Mouse (Mus musculus): Measurements from ENCODE around the gene Exoc6. TPM values are rescaled to one million over a fixed set of nuclear protein-coding genes. Genes with fewer than 3 reads are reported as not detected.

Exoc6 gene
- polyA plus RNA-seq, 1 experiment from 2014 or later, result 7.5 TPM

GRCm38 (mm10) chr19:37673393-37673792 is 123.2 kb downstream of the Exoc6 start:
- H3K36me3 ChIP-seq (ENCODE audit: control insufficient read depth, insufficient read depth, low read length), result no peaks in the 10 kb centered on the region
- no peaks in the 10 kb centered on the region for H3K4me1 ChIP-seq (ENCODE audit: control insufficient read depth, insufficient read depth, low read length)
- WGBS, result 78% methylated on average over 12 of the region's 12 CpGs
- no peaks in the 10 kb centered on the region for H3K9me3 ChIP-seq (ENCODE audit: control insufficient read depth, low read length)
- no peak overlapping the region for H3K4me2 ChIP-seq (ENCODE audit: low read depth, severe bottlenecking)
- H3K27me3 ChIP-seq (ENCODE audit: control insufficient read depth, insufficient read depth, low read length), result no peaks in the 10 kb centered on the region
- no peak overlapping the region for H3K9ac ChIP-seq (ENCODE audit: low read length)
- DNase-seq (ENCODE audit: low spot score), result no peak
- ATAC-seq (ENCODE audit: insufficient number of reproducible peaks, low FRiP score, low TSS enrichment, low read depth), result no peak
- no peak overlapping the region for H3K4me3 ChIP-seq (ENCODE audit: low read depth, low read length)
- no peak overlapping the region for H3K27ac ChIP-seq (replicated peaks; ENCODE audit: low read depth, low read length)

DNA sequence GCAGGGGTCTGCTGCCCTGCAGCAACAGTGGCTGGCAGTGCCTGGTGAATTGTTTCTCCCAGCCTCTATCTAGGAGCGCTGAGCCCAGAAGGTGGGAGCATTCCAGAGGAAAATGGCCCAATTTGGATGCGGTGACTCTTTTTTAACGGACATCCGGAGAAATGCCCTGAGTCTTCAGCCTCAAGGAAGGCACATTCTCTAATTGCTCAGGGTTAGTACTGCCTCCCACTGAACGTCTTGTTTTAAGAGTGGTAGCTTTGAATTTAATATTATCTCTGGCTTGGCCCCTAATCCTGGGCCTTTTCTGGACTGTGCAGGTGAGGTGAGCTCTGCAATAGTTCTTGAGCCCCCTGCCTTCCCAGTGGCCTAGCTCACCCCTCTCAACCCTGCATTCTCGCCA is 135.1 kb downstream of the Exoc6 start, which contains the start of gene Cyp26c1:
Cyp26c1 (plus strand) TSS at position 301 of the 400 bp plus-strand sequence.
- Histone ChIP-seq H3K36me3 (ENCODE audit: control insufficient read depth, insufficient read depth, low read length) (no peaks in the 10 kb centered on the region), H3K9ac (ENCODE audit: low read length) (no peak within 1 kb of the TSS), H3K27ac (replicated peaks; ENCODE audit: low read depth, low read length) (no peak within 1 kb of the TSS), H3K4me1 (ENCODE audit: control insufficient read depth, insufficient read depth, low read length) (peaks cover 3% of the 10 kb centered on the region), H3K4me2 (ENCODE audit: low read depth, severe bottlenecking) (no peak within 1 kb of the TSS), H3K27me3 (ENCODE audit: control insufficient read depth, insufficient read depth, low read length) (peaks cover 76% of the 10 kb centered on the region), H3K9me3 (ENCODE audit: control insufficient read depth, low read length) (no peaks in the 10 kb centered on the region), H3K4me3 (ENCODE audit: low read depth, low read length) (no peak within 1 kb of the TSS)
- DNase-seq (ENCODE audit: low spot score) (no peak), ATAC-seq (ENCODE audit: insufficient number of reproducible peaks, low FRiP score, low TSS enrichment, low read depth) (no peak)
- WGBS, result 0% methylated on average over 6 of the region's 6 CpGs

DNA sequence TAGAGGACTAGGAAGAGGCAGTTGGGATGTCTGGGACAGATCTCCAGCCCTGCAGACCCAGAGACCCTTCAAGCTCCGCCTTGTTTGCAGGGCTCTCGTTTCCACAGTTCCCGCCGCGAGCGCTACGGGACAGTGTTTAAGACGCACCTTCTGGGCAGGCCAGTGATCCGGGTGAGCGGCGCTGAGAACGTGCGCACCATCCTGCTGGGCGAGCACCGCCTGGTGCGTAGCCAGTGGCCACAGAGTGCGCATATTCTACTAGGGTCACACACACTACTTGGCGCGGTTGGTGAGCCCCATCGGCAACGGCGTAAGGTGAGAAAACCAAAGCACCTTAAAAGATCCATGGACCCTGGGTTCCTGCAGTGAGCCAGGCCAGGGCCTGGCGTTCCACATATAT is 136.1 kb downstream of the Exoc6 start:
- WGBS, result 1% methylated on average over 23 of the region's 23 CpGs
- Histone ChIP-seq H3K9ac (ENCODE audit: low read length) (no peak overlapping the region), H3K4me1 (ENCODE audit: control insufficient read depth, insufficient read depth, low read length) (peaks cover 7% of the 10 kb centered on the region), H3K9me3 (ENCODE audit: control insufficient read depth, low read length) (no peaks in the 10 kb centered on the region), H3K36me3 (ENCODE audit: control insufficient read depth, insufficient read depth, low read length) (no peaks in the 10 kb centered on the region), H3K4me3 (ENCODE audit: low read depth, low read length) (no peak overlapping the region), H3K4me2 (ENCODE audit: low read depth, severe bottlenecking) (no peak overlapping the region), H3K27ac (replicated peaks; ENCODE audit: low read depth, low read length) (no peak overlapping the region), H3K27me3 (ENCODE audit: control insufficient read depth, insufficient read depth, low read length) (peaks cover 86% of the 10 kb centered on the region)
- no peak for DNase-seq (ENCODE audit: low spot score)
- ATAC-seq (ENCODE audit: insufficient number of reproducible peaks, low FRiP score, low TSS enrichment, low read depth), result no peak

DNA sequence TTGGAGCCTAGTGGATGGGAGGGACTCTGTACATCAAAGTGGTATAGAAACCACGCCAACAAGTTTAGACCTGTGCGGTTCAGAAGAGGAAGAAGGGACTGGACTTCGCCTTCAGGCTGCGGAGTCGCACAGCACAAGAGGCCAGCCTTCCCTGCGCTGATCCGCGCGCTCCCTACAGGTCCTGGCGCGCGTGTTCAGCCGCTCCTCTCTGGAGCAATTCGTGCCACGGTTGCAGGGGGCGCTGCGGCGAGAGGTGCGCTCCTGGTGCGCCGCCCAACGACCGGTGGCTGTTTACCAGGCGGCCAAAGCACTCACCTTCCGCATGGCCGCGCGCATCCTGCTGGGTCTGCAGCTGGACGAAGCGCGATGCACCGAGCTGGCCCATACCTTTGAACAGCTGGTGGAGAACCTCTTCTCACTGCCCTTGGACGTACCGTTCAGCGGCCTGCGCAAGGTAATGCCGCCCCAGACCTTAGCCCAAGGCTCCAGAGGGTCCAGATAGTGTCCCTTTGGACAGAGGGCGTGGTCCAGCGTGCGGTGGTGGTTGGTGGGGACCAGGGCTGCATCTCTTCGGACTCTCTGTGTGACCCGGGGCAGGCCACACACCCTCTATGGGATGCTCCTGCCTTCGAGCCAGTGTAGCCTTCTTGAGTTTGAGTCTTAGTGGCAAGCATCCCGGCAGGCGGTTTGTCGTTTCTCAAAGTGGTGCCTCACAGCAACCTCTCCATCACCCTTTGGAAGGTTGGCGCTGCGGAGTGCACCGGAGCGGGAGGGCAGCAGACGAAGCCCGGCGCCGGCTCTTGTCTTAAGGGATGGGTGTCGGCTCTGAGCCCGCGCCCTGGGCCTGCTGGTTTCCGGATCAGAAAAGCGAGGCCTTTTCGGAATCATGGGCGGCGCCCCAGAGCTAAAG is 137.0 kb downstream of the Exoc6 start:
- H3K27ac ChIP-seq (replicated peaks; ENCODE audit: low read depth, low read length), result no peak overlapping the region
- DNase-seq (ENCODE audit: low spot score), result peak; percentile 76
- H3K9me3 ChIP-seq (ENCODE audit: control insufficient read depth, low read length), result no peaks in the 10 kb centered on the region
- peaks cover 95% of the 10 kb centered on the region for H3K27me3 ChIP-seq (ENCODE audit: control insufficient read depth, insufficient read depth, low read length)
- peak overlapping the region; percentile 14 for H3K4me3 ChIP-seq (ENCODE audit: low read depth, low read length)
- peak; percentile 27; the same call in 1 of the 2 replicates for ATAC-seq (ENCODE audit: insufficient number of reproducible peaks, low FRiP score, low TSS enrichment, low read depth)
- 1% methylated on average over 61 of the region's 62 CpGs for WGBS
- peak overlapping the region; percentile 27 for H3K4me2 ChIP-seq (ENCODE audit: low read depth, severe bottlenecking)
- H3K36me3 ChIP-seq (ENCODE audit: control insufficient read depth, insufficient read depth, low read length), result no peaks in the 10 kb centered on the region
- H3K4me1 ChIP-seq (ENCODE audit: control insufficient read depth, insufficient read depth, low read length), result peaks cover 7% of the 10 kb centered on the region
- H3K9ac ChIP-seq (ENCODE audit: low read length), result no peak overlapping the region

GRCm38 (mm10) chr19:37689478-37689877 is 139.3 kb downstream of the Exoc6 start:
- Histone ChIP-seq H3K27ac (replicated peaks; ENCODE audit: low read depth, low read length) (no peak overlapping the region), H3K4me3 (ENCODE audit: low read depth, low read length) (no peak overlapping the region), H3K4me2 (ENCODE audit: low read depth, severe bottlenecking) (no peak overlapping the region), H3K36me3 (ENCODE audit: control insufficient read depth, insufficient read depth, low read length) (no peaks in the 10 kb centered on the region), H3K4me1 (ENCODE audit: control insufficient read depth, insufficient read depth, low read length) (peaks cover 7% of the 10 kb centered on the region), H3K9me3 (ENCODE audit: control insufficient read depth, low read length) (no peaks in the 10 kb centered on the region), H3K27me3 (ENCODE audit: control insufficient read depth, insufficient read depth, low read length) (peaks cover 100% of the 10 kb centered on the region), H3K9ac (ENCODE audit: low read length) (no peak overlapping the region)
- DNase-seq (ENCODE audit: low spot score), result no peak
- ATAC-seq (ENCODE audit: insufficient number of reproducible peaks, low FRiP score, low TSS enrichment, low read depth), result no peak
- WGBS, result 33% methylated on average over 5 of the region's 5 CpGs

DNA sequence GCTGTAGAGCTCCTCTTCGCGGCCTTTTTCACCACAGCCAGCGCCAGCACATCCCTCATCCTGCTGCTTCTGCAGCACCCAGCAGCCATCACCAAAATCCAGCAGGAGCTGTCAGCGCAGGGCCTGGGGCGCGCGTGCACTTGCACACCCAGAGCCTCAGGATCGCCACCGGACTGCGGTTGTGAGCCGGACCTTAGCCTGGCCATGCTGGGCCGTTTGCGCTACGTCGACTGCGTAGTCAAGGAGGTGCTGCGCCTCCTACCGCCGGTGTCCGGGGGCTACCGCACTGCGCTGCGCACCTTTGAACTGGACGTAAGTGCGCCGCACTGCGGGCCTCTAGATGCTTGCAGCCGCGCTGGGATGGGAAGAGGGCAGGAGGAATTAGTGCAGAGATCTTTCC is 140.5 kb downstream of the Exoc6 start:
- ATAC-seq (ENCODE audit: insufficient number of reproducible peaks, low FRiP score, low TSS enrichment, low read depth), result no peak
- no peak overlapping the region for H3K27ac ChIP-seq (replicated peaks; ENCODE audit: low read depth, low read length)
- peak; percentile 66 for DNase-seq (ENCODE audit: low spot score)
- H3K9me3 ChIP-seq (ENCODE audit: control insufficient read depth, low read length), result no peaks in the 10 kb centered on the region
- no peaks in the 10 kb centered on the region for H3K36me3 ChIP-seq (ENCODE audit: control insufficient read depth, insufficient read depth, low read length)
- peaks cover 8% of the 10 kb centered on the region for H3K4me1 ChIP-seq (ENCODE audit: control insufficient read depth, insufficient read depth, low read length)
- no peak overlapping the region for H3K4me3 ChIP-seq (ENCODE audit: low read depth, low read length)
- H3K9ac ChIP-seq (ENCODE audit: low read length), result no peak overlapping the region
- H3K4me2 ChIP-seq (ENCODE audit: low read depth, severe bottlenecking), result peak overlapping the region; percentile 24
- WGBS, result under 1% methylated on average over 29 of the region's 29 CpGs
- peaks cover 100% of the 10 kb centered on the region for H3K27me3 ChIP-seq (ENCODE audit: control insufficient read depth, insufficient read depth, low read length)

- peaks cover 13% of the 10 kb centered on the region for H3K4me1 ChIP-seq (ENCODE audit: control insufficient read depth, insufficient read depth, low read length)
- ATAC-seq (ENCODE audit: insufficient number of reproducible peaks, low FRiP score, low TSS enrichment, low read depth), result peak; percentile 41; the same call in 1 of the 2 replicates
Measured at GRCm38 (mm10) chr19:37692879-37693278, 142.7 kb downstream of the Exoc6 start.

GRCm38 (mm10) chr19:37695146-37695545 is 144.9 kb downstream of the Exoc6 start:
- DNase-seq (ENCODE audit: low spot score) (no peak), ATAC-seq (ENCODE audit: insufficient number of reproducible peaks, low FRiP score, low TSS enrichment, low read depth) (no peak)
- Histone ChIP-seq H3K9me3 (ENCODE audit: control insufficient read depth, low read length) (no peaks in the 10 kb centered on the region), H3K36me3 (ENCODE audit: control insufficient read depth, insufficient read depth, low read length) (no peaks in the 10 kb centered on the region), H3K27ac (replicated peaks; ENCODE audit: low read depth, low read length) (no peak overlapping the region), H3K4me2 (ENCODE audit: low read depth, severe bottlenecking) (no peak overlapping the region), H3K4me1 (ENCODE audit: control insufficient read depth, insufficient read depth, low read length) (peaks cover 18% of the 10 kb centered on the region), H3K4me3 (ENCODE audit: low read depth, low read length) (no peak overlapping the region), H3K9ac (ENCODE audit: low read length) (no peak overlapping the region), H3K27me3 (ENCODE audit: control insufficient read depth, insufficient read depth, low read length) (peaks cover 100% of the 10 kb centered on the region)
- WGBS, result 30% methylated on average over 13 of the region's 13 CpGs

More at GRCm38 (mm10) chr19:37692879-37693278, 142.7 kb downstream of the Exoc6 start:
- WGBS, result under 1% methylated on average over 40 of the region's 40 CpGs
- peaks cover 100% of the 10 kb centered on the region for H3K27me3 ChIP-seq (ENCODE audit: control insufficient read depth, insufficient read depth, low read length)
- peak; percentile 78 for DNase-seq (ENCODE audit: low spot score)
- H3K27ac ChIP-seq (replicated peaks; ENCODE audit: low read depth, low read length), result no peak overlapping the region
- peak overlapping the region; percentile 55 for H3K4me2 ChIP-seq (ENCODE audit: low read depth, severe bottlenecking)
- H3K36me3 ChIP-seq (ENCODE audit: control insufficient read depth, insufficient read depth, low read length), result no peaks in the 10 kb centered on the region
- H3K9me3 ChIP-seq (ENCODE audit: control insufficient read depth, low read length), result no peaks in the 10 kb centered on the region
- peak overlapping the region; percentile 23 for H3K4me3 ChIP-seq (ENCODE audit: low read depth, low read length)
- no peak overlapping the region for H3K9ac ChIP-seq (ENCODE audit: low read length)
